Comparison of ENCODE assay signal across 20 mouse cellular contexts in genomic region chr11:21295486-21295885, GRCm38 (mm10). TPM values are rescaled to one million over a fixed set of nuclear protein-coding genes. Genes with fewer than 3 reads are reported as not detected.
DNase-seq lines count a peak whose midpoint lies in the region; TF ChIP-seq lines count a peak whose summit lies in the region.
"Had no signal": no experiment of that assay in that cellular context is flagged by ENCODE, and none has a peak within 500 bp of the region (broad histone marks: within the 10 kb centered on the region; RNA-seq: fewer than 3 reads in every experiment).

No protein-coding gene starts in this region.

- no peak overlapping the region for H3K4me2 ChIP-seq in CH12.LX (ENCODE audit: insufficient read depth, low read depth, poor library complexity, severe bottlenecking)
- H3K4me2 ChIP-seq: embryonic facial prominence, embryonic 12.5 days; forebrain, embryonic 13.5 days; forebrain, embryonic 15.5 days had no signal

- no peak overlapping the region for H3K9ac ChIP-seq in CH12.LX (ENCODE audit: insufficient read depth, low read depth)
- H3K9ac ChIP-seq: embryonic facial prominence, embryonic 12.5 days; forebrain, embryonic 13.5 days; forebrain, embryonic 15.5 days; forebrain, postnatal 0 days had no signal

- dilution Hi-C loops in CH12.LX (cut with MboI; ENCODE audit: extremely low pct_ligation_motif_present, extremely low pct_unique_long_range_greater_than_20kb, low sequenced_read_pairs) = no loop called here

- H3K4me1 ChIP-seq in CH12.LX (ENCODE audit: control insufficient read depth in 1 of 2, insufficient read depth in 2 of 2) = peaks cover 0 to 25% of the 10 kb centered on the region in 2 experiments; a peak in 2 of 4 replicates
- H3K4me1 ChIP-seq: embryonic facial prominence, embryonic 10.5 days; embryonic facial prominence, embryonic 12.5 days; forebrain, embryonic 13.5 days; forebrain, embryonic 15.5 days had no signal

- no peaks in the 10 kb centered on the region for H3K79me2 ChIP-seq in CH12.LX (replicated peaks; ENCODE audit: control insufficient read depth, extremely low read depth, insufficient read depth, poor library complexity, severe bottlenecking)

- TF ChIP-seq RAD21 in CH12.LX (IDR thresholded peaks at IDR 0.05; ENCODE audit: low read depth, low read length) = no peak

- H3K36me3 ChIP-seq in CH12.LX (replicated peaks in 1 of 2; ENCODE audit: control insufficient read depth in 1 of 2, insufficient read depth in 1 of 2, low read length in 1 of 2) = peaks cover 19 to 48% of the 10 kb centered on the region in 2 experiments

- peak; percentile 21 for DNase-seq in adrenal gland, postnatal 14 days
- DNase-seq in adrenal gland, adult 2 months = no peak
- peak; percentile 62 for DNase-seq in CH12.LX (ENCODE audit: extremely low read depth)
- peak; percentile 36 for DNase-seq in T-cell, adult 2 months (ENCODE audit: low spot score)
- DNase-seq in embryo, embryonic 10 days (ENCODE audit: low spot score) = no peak
- DNase-seq in frontal cortex, postnatal 25 days (ENCODE audit: low spot score in 2 of 2) = no peak
- no peak for DNase-seq in spleen, postnatal 14 days (ENCODE audit: low spot score in 2 of 2)
- DNase-seq: adrenal gland, adult 8-10 months; cerebellum, adult 11 months; cerebellum, adult 18-20 months; cerebellum, adult 8-10 months; cerebellum, adult 9-11 months; cerebellum, postnatal 14 days; cerebellum, postnatal 36 days; forebrain, postnatal 0 days had no signal

- no peak overlapping the region for H3K27ac ChIP-seq in CH12.LX (ENCODE audit: insufficient read depth, low read depth)
- H3K27ac ChIP-seq: embryonic facial prominence, embryonic 10.5 days; embryonic facial prominence, embryonic 12.5 days; forebrain, embryonic 13.5 days; forebrain, embryonic 15.5 days had no signal

- H3K27me3 ChIP-seq in CH12.LX (replicated peaks) = no peaks in the 10 kb centered on the region
- H3K27me3 ChIP-seq: embryonic facial prominence, embryonic 12.5 days; forebrain, embryonic 13.5 days; forebrain, embryonic 15.5 days; Patski had no signal

- in situ Hi-C loops in CH12.LX (cut with MboI; ENCODE audit: low pct_ligation_motif_present, low pct_unique_long_range_greater_than_20kb, low sequenced_read_pairs) = no loop called here

- no peak for TF ChIP-seq CTCF in CH12.LX (conservative IDR thresholded peaks at IDR 0.05 in 1 of 2, IDR thresholded peaks at IDR 0.05 in 1 of 2; ENCODE audit: low read depth in 2 of 2, low read length in 2 of 2)

- TF ChIP-seq EP300 in CH12.LX (IDR thresholded peaks at IDR 0.05; ENCODE audit: low read length) = no peak

- no peaks in the 10 kb centered on the region for H3K9me3 ChIP-seq in CH12.LX (replicated peaks; ENCODE audit: low read length)
- H3K9me3 ChIP-seq: embryonic facial prominence, embryonic 10.5 days; embryonic facial prominence, embryonic 12.5 days; forebrain, embryonic 13.5 days; forebrain, embryonic 15.5 days had no signal

- H3K4me3 ChIP-seq in CH12.LX (replicated peaks in 1 of 3; ENCODE audit: low read depth in 2 of 3, low read length in 2 of 3, poor library complexity in 1 of 3) = no peak overlapping the region
- H3K4me3 ChIP-seq: embryonic facial prominence, embryonic 10.5 days; embryonic facial prominence, embryonic 12.5 days; forebrain, embryonic 13.5 days; forebrain, embryonic 15.5 days had no signal

- no peak for TF ChIP-seq POLR2A in CH12.LX (IDR thresholded peaks at IDR 0.05; ENCODE audit: low read depth, low read length)

TF ChIP-seq in CH12.LX, 34 proteins besides CTCF, POLR2A, EP300 and RAD21:
- peak; percentile 47; the same call in 1 of the 2 replicates for TF ChIP-seq IRF4 (IDR thresholded peaks at IDR 0.05; ENCODE audit: low read depth, low read length)
- no peak for TF ChIP-seq ZMIZ1 (IDR thresholded peaks at IDR 0.05; ENCODE audit: low read depth, low read length)
- TF ChIP-seq KAT2A (IDR thresholded peaks at IDR 0.05; ENCODE audit: insufficient replicate concordance, low read length) = no peak
- TF ChIP-seq BHLHE40 (IDR thresholded peaks at IDR 0.05; ENCODE audit: low read depth, low read length) = no peak
- no peak for TF ChIP-seq SIN3A (IDR thresholded peaks at IDR 0.05; ENCODE audit: low read length)
- no peak for TF ChIP-seq MAFK (IDR thresholded peaks at IDR 0.05; ENCODE audit: insufficient replicate concordance, low read length)
- no peak for TF ChIP-seq MYC (IDR thresholded peaks at IDR 0.05; ENCODE audit: low read depth, low read length)
- peak; percentile 87 for TF ChIP-seq MEF2A (IDR thresholded peaks at IDR 0.05; ENCODE audit: borderline replicate concordance, low read depth, low read length)
- no peak for TF ChIP-seq GABPA (IDR thresholded peaks at IDR 0.05; ENCODE audit: insufficient replicate concordance, low read depth, low read length)
- TF ChIP-seq ETS1 (conservative IDR thresholded peaks at IDR 0.05; ENCODE audit: low read depth, low read length) = 0 out of 2 replicates have a peak, but pooled peaks have one; percentile 56
- no peak for TF ChIP-seq NRF1 (IDR thresholded peaks at IDR 0.05; ENCODE audit: low read depth, low read length)
- no peak for TF ChIP-seq PAX5 (IDR thresholded peaks at IDR 0.05; ENCODE audit: low read length)
- no peak for TF ChIP-seq MXI1 (IDR thresholded peaks at IDR 0.05; ENCODE audit: low read depth, low read length)
- no peak for TF ChIP-seq JUND (conservative IDR thresholded peaks at IDR 0.05; ENCODE audit: low read depth, low read length)
- peak; percentile 62 for TF ChIP-seq ZNF384 (IDR thresholded peaks at IDR 0.05; ENCODE audit: low read depth, low read length)
- no peak for TF ChIP-seq TBP (conservative IDR thresholded peaks at IDR 0.05; ENCODE audit: low read depth, low read length)
- peak; percentile 31; the same call in 1 of the 2 replicates for TF ChIP-seq ZKSCAN1 (IDR thresholded peaks at IDR 0.05; ENCODE audit: borderline replicate concordance, low read depth, low read length)
- TF ChIP-seq HCFC1 (IDR thresholded peaks at IDR 0.05; ENCODE audit: low read depth, low read length) = no peak

RNA-seq across cellular contexts. Expression of gene Vps54, which starts 56.4 kb away (rescaled TPM):
- 33.3 and 37.9 TPM in 2 replicates for total RNA-seq in adrenal gland, postnatal 14 days (2021)
- total RNA-seq in adrenal gland, adult 2 months (2021) = 10 to 100 TPM; 28.3 to 34.6 TPM
- polyA plus RNA-seq in adrenal gland, adult 2 months (2012; rRNA removed) = 2.1 and 3.2 TPM in 2 replicates
- 20.4 and 24.7 TPM in 2 replicates for total RNA-seq in CH12.LX (2012; rRNA removed)
- total RNA-seq in CH12.LX (2014; rRNA removed) = 37.5 and 43.5 TPM in 2 replicates
- 22.7 and 22.9 TPM in 2 replicates for polyA plus RNA-seq in CH12.LX (2012; ENCODE audit: insufficient read length, low read depth)

Comparison
In these comparisons a context has a peak if more than half of its experiments do, and no peak if none do; other contexts are left out.
1. DNase-seq: peak in adrenal gland, postnatal 14 days (single experiment), CH12.LX (single experiment) and T-cell, adult 2 months (single experiment); none in adrenal gland, adult 2 months (single experiment), embryo, embryonic 10 days (single experiment), frontal cortex, postnatal 25 days (0 of 2) and spleen, postnatal 14 days (0 of 2).